Mouse (Mus musculus): Measurements from ENCODE around the gene Mettl16. TPM values are rescaled to one million over a fixed set of nuclear protein-coding genes. Genes with fewer than 3 reads are reported as not detected.
"Not testable (repeated sequence)": the region's sequence is repeated elsewhere in the genome, so short reads cannot be mapped to it uniquely, and the experiment has no call there.

The Mettl16 gene
- total and polyA plus RNA-seq, 2 experiments from 2014 or later, result 3.6 to 12.7 TPM

GRCm38 (mm10) chr11:74800658-74801057 is 30.0 kb downstream of the Mettl16 start:
- no peak overlapping the region for H3K9ac ChIP-seq (replicated peaks; ENCODE audit: low read depth, low read length)
- no peak overlapping the region for H3K4me3 ChIP-seq (ENCODE audit: low read depth, low read length)
- H3K4me1 ChIP-seq (ENCODE audit: control insufficient read depth, insufficient read depth), result no peaks in the 10 kb centered on the region
- 89% methylated on average over 4 of the region's 4 CpGs for WGBS
- ATAC-seq (ENCODE audit: insufficient read depth, low read depth), result no peak
- TF ChIP-seq EP300 (IDR thresholded peaks at IDR 0.05; ENCODE audit: low read depth) (no peak), CTCF (IDR thresholded peaks at IDR 0.05; ENCODE audit: low read depth) (no peak)
- peaks cover 63% of the 10 kb centered on the region for H3K36me3 ChIP-seq (replicated peaks; ENCODE audit: control insufficient read depth, insufficient read depth, low read length)
- no peaks in the 10 kb centered on the region for H3K27me3 ChIP-seq (ENCODE audit: control insufficient read depth, insufficient read depth, low read length)
- H3K9me3 ChIP-seq (replicated peaks; ENCODE audit: control insufficient read depth, low read length), result no peaks in the 10 kb centered on the region
- H3K27ac ChIP-seq (ENCODE audit: low read depth), result no peak overlapping the region
- DNase-seq (ENCODE audit: low spot score), result no peak
- no peak overlapping the region for H3K4me2 ChIP-seq (ENCODE audit: low read depth, low read length)

GRCm38 (mm10) chr11:74804081-74804627 is 33.5 kb downstream of the Mettl16 start:
- H3K9me3 ChIP-seq (replicated peaks; ENCODE audit: control insufficient read depth, low read length), result no peaks in the 10 kb centered on the region
- ATAC-seq (ENCODE audit: insufficient read depth, low read depth), result no peak
- WGBS, result 83% methylated on average over 3 of the region's 3 CpGs
- peaks cover 47% of the 10 kb centered on the region for H3K36me3 ChIP-seq (replicated peaks; ENCODE audit: control insufficient read depth, insufficient read depth, low read length)
- H3K4me1 ChIP-seq (ENCODE audit: control insufficient read depth, insufficient read depth), result no peaks in the 10 kb centered on the region
- DNase-seq (ENCODE audit: low spot score), result no peak
- H3K9ac ChIP-seq (replicated peaks; ENCODE audit: low read depth, low read length), result no peak overlapping the region
- no peak overlapping the region for H3K4me2 ChIP-seq (ENCODE audit: low read depth, low read length)
- no peak for TF ChIP-seq CTCF (IDR thresholded peaks at IDR 0.05; ENCODE audit: low read depth)
- TF ChIP-seq EP300 (IDR thresholded peaks at IDR 0.05; ENCODE audit: low read depth), result no peak
- no peak overlapping the region for H3K4me3 ChIP-seq (ENCODE audit: low read depth, low read length)
- H3K27ac ChIP-seq (ENCODE audit: low read depth), result no peak overlapping the region
- H3K27me3 ChIP-seq (ENCODE audit: control insufficient read depth, insufficient read depth, low read length), result no peaks in the 10 kb centered on the region

DNA sequence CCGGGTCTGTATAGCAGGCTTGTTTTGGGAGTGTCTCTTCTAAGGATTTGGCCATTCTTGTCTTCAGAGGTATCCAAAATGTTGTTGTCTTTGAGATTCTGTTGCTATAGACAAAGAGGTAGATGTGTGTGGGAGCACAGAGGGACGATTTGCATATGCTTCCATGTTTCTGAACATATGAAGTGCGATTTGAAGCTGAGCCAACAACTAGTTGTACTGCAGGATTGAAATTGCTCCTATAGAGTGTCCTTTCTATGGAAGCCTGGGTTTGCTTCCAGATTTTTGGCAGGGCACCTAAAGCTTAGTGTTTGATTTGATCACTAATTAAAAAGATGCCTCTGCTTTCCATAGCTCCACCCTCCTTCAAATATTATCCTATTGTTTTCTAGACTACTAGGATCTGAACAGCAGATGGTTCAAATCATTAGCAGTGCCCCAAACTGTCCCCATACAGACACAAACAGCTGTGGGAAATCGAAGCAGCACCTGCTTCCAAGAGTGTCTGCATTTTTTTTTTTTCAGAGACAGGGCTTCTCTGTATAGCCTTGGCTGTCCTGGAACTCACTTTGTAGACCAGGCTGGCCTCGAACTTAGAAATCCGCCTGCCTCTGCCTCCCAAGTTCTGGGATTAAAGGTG is 36.7 kb downstream of the Mettl16 start:
- no peaks in the 10 kb centered on the region for H3K4me1 ChIP-seq (ENCODE audit: control insufficient read depth, insufficient read depth)
- no peak for ATAC-seq (ENCODE audit: insufficient read depth, low read depth)
- TF ChIP-seq EP300 (IDR thresholded peaks at IDR 0.05; ENCODE audit: low read depth), result no peak
- no peak for TF ChIP-seq CTCF (IDR thresholded peaks at IDR 0.05; ENCODE audit: low read depth)
- peaks cover 38% of the 10 kb centered on the region for H3K36me3 ChIP-seq (replicated peaks; ENCODE audit: control insufficient read depth, insufficient read depth, low read length)
- no peak overlapping the region for H3K27ac ChIP-seq (ENCODE audit: low read depth)
- 83% methylated on average over 6 of the region's 6 CpGs for WGBS
- H3K27me3 ChIP-seq (ENCODE audit: control insufficient read depth, insufficient read depth, low read length), result no peaks in the 10 kb centered on the region
- no peak overlapping the region for H3K4me3 ChIP-seq (ENCODE audit: low read depth, low read length)
- no peak overlapping the region for H3K4me2 ChIP-seq (ENCODE audit: low read depth, low read length)
- H3K9ac ChIP-seq (replicated peaks; ENCODE audit: low read depth, low read length), result no peak overlapping the region
- DNase-seq (ENCODE audit: low spot score), result no peak
- H3K9me3 ChIP-seq (replicated peaks; ENCODE audit: control insufficient read depth, low read length), result no peaks in the 10 kb centered on the region

DNA sequence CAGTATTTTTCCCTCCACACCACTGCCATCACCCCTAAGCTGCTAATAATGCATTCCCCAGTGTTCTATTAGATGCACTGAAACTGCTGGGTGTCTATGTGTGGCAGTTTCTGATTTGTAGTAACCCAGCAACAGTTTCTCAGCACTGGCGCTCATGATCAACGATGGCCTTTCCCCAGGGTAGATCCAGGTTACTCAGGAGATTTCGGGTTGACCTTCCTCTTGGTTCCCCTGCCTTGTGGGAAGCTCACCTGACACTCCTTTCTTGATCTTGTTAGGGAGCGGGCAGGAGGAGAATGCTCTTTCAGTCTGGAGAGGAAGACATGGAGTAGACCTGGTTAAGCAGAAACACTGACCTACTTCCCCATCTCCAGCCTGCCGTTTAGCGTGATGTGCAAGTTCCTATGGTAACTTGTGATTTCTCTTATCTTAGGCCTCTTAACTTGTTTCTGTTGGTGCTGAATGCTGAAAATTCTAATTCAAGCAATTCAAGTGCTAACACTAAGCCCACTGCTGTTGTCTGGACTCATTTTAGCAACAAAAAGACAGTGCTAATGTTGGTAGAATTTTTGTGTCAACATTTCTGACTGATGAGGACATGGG is 37.7 kb downstream of the Mettl16 start:
- H3K9me3 ChIP-seq (replicated peaks; ENCODE audit: control insufficient read depth, low read length), result no peaks in the 10 kb centered on the region
- DNase-seq (ENCODE audit: low spot score) (no peak), ATAC-seq (ENCODE audit: insufficient read depth, low read depth) (no peak)
- no peak overlapping the region for H3K9ac ChIP-seq (replicated peaks; ENCODE audit: low read depth, low read length)
- 84% methylated on average over 6 of the region's 6 CpGs for WGBS
- H3K27me3 ChIP-seq (ENCODE audit: control insufficient read depth, insufficient read depth, low read length), result no peaks in the 10 kb centered on the region
- no peak overlapping the region for H3K4me3 ChIP-seq (ENCODE audit: low read depth, low read length)
- H3K27ac ChIP-seq (ENCODE audit: low read depth), result no peak overlapping the region
- peaks cover 42% of the 10 kb centered on the region for H3K36me3 ChIP-seq (replicated peaks; ENCODE audit: control insufficient read depth, insufficient read depth, low read length)
- no peak overlapping the region for H3K4me2 ChIP-seq (ENCODE audit: low read depth, low read length)
- H3K4me1 ChIP-seq (ENCODE audit: control insufficient read depth, insufficient read depth), result no peaks in the 10 kb centered on the region
- TF ChIP-seq CTCF (IDR thresholded peaks at IDR 0.05; ENCODE audit: low read depth) (no peak), EP300 (IDR thresholded peaks at IDR 0.05; ENCODE audit: low read depth) (no peak)

GRCm38 (mm10) chr11:74810134-74810533 is 39.5 kb downstream of the Mettl16 start:
- H3K4me2 ChIP-seq (ENCODE audit: low read depth, low read length), result no peak overlapping the region
- no peaks in the 10 kb centered on the region for H3K27me3 ChIP-seq (ENCODE audit: control insufficient read depth, insufficient read depth, low read length)
- H3K36me3 ChIP-seq (replicated peaks; ENCODE audit: control insufficient read depth, insufficient read depth, low read length), result peaks cover 29% of the 10 kb centered on the region
- ATAC-seq (ENCODE audit: insufficient read depth, low read depth) (no peak), DNase-seq (ENCODE audit: low spot score) (no peak)
- no peak overlapping the region for H3K4me3 ChIP-seq (ENCODE audit: low read depth, low read length)
- no peak overlapping the region for H3K9ac ChIP-seq (replicated peaks; ENCODE audit: low read depth, low read length)
- no peaks in the 10 kb centered on the region for H3K4me1 ChIP-seq (ENCODE audit: control insufficient read depth, insufficient read depth)
- H3K9me3 ChIP-seq (replicated peaks; ENCODE audit: control insufficient read depth, low read length), result no peaks in the 10 kb centered on the region
- no peak overlapping the region for H3K27ac ChIP-seq (ENCODE audit: low read depth)
- TF ChIP-seq EP300 (IDR thresholded peaks at IDR 0.05; ENCODE audit: low read depth), result no peak

- ATAC-seq (ENCODE audit: insufficient read depth, low read depth); H3K4me2 ChIP-seq (ENCODE audit: low read depth, low read length): not testable (repeated sequence)
- 48% methylated on average over 3 of the region's 3 CpGs for WGBS
These were observed 40.4 kb downstream of the Mettl16 start for GRCm38 (mm10) chr11:74811027-74811426.

More at GRCm38 (mm10) chr11:74811027-74811426, 40.4 kb downstream of the Mettl16 start:
- peaks cover 21% of the 10 kb centered on the region for H3K36me3 ChIP-seq (replicated peaks; ENCODE audit: control insufficient read depth, insufficient read depth, low read length)
- H3K27ac ChIP-seq (ENCODE audit: low read depth); H3K27me3 ChIP-seq (ENCODE audit: control insufficient read depth, insufficient read depth, low read length); H3K4me3 ChIP-seq (ENCODE audit: low read depth, low read length); DNase-seq (ENCODE audit: low spot score); H3K9ac ChIP-seq (replicated peaks; ENCODE audit: low read depth, low read length); H3K9me3 ChIP-seq (replicated peaks; ENCODE audit: control insufficient read depth, low read length); H3K4me1 ChIP-seq (ENCODE audit: control insufficient read depth, insufficient read depth): not testable (repeated sequence)
